Mouse (Mus musculus) layer of hippocampus, adult 9-11 months (tissue): ENCODE measurements around the gene Mad2l1bp.

ENCODE experiments used
- DNase-seq: peaks from one replicate; pipeline ENCODE4 v3.0.0; 2022

Mad2l1bp gene

GRCm38 (mm10) chr17:46152847-46153782, at the start of gene Mad2l1bp:
TSS of gene Mad2l1bp (minus strand) at chr17:46153553.
- DNase-seq = peak; percentile 93

- peak; percentile 17 for DNase-seq
These were observed 49.7 kb upstream of the Mad2l1bp start for GRCm38 (mm10) chr17:46203078-46203477.

DNA sequence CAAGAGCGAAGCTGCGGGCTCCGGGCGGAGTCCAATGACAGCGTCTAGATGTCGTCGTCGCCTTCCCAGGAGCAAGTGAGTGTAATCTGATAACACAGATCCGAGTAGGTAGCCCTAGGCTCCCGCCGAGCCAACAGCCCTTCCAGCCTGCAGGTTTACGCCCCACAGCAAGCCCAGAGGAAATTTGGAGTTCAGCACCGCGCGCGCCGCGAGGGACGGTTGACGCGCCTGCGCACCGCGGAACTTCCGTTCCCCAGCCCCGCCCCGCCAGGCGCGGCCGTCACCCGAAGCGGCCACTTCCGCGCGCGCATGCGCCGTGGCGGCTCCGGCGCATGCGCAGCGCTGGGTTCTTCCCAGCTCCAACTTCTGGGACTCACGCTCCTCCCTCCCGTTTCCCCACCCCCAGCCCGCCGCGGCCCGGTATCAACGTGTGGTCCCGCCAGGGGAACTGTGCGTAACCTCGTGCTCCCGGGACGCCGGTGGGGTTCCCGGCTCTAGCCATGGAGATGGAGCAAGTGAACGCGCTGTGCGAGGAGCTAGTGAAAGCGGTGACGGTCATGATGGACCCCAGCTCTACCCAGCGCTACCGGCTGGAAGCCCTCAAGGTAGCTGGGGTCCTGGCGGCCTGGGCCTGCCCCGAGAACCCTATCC, 49.2 kb upstream of the Mad2l1bp start, which contains the start of the genes Polh and Xpo5:
Gene Polh (minus strand): TSS at position 225 of the 651 bp plus-strand sequence.
Gene Xpo5 (plus strand): TSS at position 362 of the 651 bp plus-strand sequence.
- peak; percentile 94 for DNase-seq

DNA sequence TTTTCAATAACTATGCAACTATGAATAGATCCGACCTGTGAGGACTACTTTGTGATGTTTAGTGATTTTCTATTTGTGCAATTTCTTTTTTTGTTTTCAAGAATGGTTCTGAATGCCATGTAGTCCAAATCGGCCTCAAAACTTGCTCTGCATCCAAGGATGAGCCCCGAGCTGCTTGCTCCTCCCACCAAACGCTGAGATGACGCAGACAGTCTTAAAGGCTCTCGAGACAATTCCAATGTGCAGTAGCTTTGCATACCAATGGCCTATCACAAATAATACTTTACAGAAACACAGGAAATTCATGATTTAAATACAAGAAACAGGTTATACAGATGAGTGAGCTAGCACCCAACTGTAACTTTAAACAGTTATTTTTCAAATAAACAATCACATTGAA, 47.8 kb upstream of the Mad2l1bp start:
- DNase-seq = no peak

DNA sequence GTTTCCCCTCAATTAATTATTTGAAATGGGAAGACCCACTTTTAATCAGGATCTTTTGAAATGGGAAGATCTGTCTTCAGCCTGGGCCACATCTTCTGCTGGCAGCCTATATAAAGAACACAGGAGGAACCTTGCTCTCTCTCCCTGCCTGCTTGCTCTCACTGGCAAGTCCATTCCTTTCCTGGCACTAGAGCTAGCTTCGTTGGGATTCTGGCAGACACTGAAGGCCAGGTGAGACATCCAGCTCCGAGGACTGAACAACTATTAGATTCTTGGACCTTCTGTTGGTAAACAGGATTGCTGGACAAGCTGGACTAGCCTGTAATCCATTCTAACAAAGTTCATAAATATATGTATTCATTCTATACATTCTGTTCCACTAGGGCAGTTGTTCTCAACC, 35.5 kb upstream of the Mad2l1bp start:
- no peak for DNase-seq

GRCm38 (mm10) chr17:46182273-46182672, 28.9 kb upstream of the Mad2l1bp start:
- DNase-seq = no peak

DNA sequence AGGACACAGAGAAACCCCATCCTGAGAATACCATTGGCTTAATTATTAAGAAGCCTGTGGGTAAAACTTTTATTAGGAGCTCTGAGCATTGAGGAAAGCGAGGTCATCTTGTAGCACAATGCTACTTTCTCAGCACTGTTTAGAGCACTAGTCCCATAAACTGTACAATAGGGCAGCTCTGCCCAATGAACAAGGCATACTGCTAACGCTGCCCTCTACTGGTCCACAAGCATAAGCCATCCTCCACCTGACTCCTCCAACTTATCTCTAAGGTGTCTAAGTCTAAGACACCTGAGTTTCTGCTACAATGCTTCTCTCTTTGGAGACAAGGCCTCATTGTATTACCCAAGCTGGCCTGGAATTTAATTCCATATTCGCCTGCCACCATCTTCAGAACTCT, 17.2 kb upstream of the Mad2l1bp start:
- no peak for DNase-seq

DNA sequence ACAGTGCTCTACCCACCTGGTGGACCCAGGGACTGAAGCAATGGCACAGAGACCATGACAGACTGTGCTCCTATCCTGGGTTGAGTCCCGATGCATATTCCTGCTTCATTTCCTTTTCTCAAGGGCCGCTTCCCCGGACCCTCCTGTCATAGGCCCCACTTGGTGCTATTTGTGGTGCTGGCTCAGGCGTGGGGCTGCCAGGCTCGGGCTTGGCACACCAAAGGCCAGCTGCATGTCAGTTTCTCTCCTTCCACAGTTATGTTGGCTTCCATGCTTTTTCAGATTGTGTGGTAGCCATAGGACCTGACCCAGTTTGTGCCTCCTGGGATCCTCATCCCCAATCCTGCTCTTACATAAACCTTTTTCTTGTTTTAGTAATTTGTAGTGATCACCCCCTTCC, 15.4 kb upstream of the Mad2l1bp start:
- no peak for DNase-seq

- no peak for DNase-seq
These were observed 15.0 kb upstream of the Mad2l1bp start for GRCm38 (mm10) chr17:46168318-46168717.

GRCm38 (mm10) chr17:46167014-46167413, 13.7 kb upstream of the Mad2l1bp start:
- no peak for DNase-seq

- no peak for DNase-seq
These were observed 12.9 kb upstream of the Mad2l1bp start for GRCm38 (mm10) chr17:46166270-46166669.

GRCm38 (mm10) chr17:46165460-46165859, 12.1 kb upstream of the Mad2l1bp start:
- no peak for DNase-seq

DNA sequence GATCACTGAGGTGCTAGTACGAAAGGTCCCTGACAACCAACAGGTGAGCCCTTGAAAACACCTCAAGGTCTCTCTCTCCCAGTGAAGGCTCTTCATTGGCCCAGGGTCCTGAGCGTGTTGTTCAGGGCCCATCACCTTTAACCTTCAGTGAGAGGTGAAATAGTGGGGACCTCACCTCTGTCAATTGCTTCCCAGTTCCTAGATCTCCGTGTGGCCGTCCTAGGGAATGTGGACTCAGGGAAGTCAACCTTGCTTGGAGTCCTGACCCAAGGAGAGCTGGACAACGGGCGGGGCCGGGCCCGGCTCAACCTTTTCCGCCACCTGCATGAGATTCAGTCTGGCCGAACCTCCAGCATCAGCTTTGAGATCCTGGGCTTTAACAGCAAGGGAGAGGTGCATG, 11.4 kb upstream of the Mad2l1bp start:
- no peak for DNase-seq

DNA sequence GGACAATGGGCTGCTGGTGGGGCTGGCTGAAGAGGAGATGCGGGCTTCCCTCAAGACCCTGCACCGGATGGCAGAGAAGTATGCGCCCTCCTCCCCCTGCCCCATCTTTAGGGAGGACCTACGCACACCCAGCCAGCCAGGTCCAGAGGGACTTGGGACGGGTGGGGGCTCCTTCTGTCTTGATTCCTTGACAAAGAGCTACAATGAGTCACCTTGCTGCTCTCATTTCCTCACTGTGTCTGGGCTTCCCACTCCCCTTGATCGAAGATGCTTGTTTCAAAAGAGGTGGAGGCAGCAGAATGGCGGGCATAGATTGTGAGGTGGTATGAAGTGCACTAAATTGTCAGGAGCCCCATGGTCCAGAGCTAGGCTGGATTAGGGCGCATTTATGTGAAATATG, 10.9 kb upstream of the Mad2l1bp start:
- no peak for DNase-seq

- DNase-seq = no peak
These were observed 9.6 kb upstream of the Mad2l1bp start for GRCm38 (mm10) chr17:46162951-46163421.

DNA sequence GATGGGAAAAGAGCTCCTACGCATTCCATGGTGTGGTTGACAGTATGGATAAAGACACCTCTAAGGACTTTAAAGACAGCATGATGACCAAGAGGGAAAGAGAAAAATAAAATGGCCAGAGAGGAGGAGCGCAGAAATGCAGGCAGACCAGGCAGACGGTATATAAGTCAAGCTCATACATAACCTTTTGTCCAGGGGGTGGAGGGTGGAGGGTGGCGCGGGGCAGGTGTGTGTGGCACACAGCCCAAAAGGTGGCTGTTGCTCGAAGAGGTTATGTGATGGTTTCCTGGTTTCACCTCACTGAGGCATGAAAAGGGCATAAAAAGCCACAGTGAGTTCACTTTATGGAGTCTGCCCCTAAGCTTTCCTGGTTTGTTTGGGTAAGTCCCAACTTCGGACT, 9.2 kb upstream of the Mad2l1bp start:
- DNase-seq = no peak

GRCm38 (mm10) chr17:46161710-46162109, 8.4 kb upstream of the Mad2l1bp start:
- no peak for DNase-seq

DNA sequence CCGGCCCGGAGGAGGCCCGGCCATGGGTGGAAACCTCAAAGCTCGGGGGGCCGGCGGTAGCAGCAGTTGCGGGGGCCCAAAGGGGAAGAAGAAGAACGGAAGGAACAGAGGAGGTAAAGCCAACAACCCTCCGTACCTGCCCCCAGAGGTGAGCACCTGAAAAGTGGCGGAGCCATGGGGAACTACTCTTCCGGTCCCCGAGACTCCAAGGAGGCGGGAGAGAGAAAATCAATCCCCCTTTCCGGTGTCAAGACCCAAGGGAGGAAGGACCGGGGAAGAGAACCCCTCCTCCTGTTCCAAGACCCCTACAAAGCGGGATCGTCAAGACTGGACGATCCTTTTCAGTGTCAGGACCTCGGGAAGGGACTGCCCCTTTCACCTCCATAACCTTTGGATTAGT, 7.8 kb upstream of the Mad2l1bp start:
- DNase-seq = no peak

DNA sequence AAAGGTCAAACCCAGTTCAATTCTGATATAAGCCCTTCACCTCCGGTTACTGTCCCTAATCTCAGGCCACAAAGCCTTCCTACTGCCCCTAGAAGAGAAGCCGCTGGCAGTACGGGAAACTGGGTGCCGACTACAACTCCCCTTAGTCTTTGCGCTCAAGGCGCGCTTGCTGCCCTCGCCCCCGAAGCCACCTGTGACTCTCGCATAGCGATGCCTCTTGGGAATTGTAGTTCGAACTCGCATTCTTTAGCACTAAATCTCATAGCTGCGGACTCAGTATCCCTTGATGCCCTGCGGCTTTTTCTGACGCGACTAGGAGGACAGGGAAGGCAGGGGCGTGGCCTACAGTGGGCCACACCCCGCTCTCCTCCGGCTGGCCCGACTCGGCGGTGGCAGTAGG, 7.3 kb upstream of the Mad2l1bp start, which contains the start of gene Gtpbp2:
Gene Gtpbp2 (plus strand): TSS at position 347 of the 400 bp plus-strand sequence.
- peak; percentile 99 for DNase-seq

DNA sequence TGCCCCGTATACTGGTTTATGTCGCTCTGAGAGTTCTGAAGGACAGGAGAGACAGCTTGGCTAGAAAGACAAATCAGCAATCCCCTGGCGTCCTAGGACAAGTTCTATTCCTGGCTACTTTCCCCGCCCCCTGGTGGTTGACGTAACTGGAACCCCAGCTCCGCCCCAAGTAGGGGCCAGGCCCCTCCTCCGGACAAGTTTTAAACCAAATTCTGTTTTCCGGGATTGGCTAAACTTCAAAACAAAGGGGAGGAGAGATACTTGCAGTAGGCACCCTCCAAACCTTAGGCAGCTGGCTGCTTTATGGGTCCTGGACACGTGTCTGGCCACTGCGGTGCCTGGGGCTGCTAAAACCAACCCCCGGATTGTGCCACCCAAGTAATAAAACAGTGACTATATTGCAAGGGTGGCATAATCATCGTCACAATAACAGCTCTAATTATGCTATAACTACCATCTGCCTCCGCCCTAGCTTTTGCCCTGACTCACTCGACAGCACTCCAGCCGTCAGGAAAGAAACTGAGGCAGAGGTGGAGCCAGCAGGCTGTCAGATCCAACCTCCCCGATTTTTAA, 6.8 kb upstream of the Mad2l1bp start:
- DNase-seq = peak; percentile 88

- DNase-seq = no peak
These were observed 5.9 kb upstream of the Mad2l1bp start for GRCm38 (mm10) chr17:46159236-46159635.

DNA sequence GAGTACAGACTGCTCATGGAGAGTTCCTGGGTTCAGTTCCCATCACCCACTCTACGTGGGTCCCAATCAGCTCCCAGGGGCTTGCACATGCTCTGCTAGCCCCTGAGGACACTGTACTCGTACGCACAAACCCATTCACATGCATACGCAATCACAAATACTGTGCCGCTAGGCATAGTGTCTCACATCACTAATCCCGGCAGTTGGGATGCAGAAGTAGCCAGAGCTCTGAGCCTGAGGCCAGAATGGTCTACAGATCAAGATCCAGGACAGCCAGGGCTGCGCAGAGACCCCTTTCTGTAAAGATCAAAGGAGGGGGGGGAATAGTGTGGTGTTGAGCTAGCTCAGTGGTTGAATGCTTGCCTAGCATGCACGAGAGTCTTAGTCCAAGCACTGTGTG, 3.8 kb upstream of the Mad2l1bp start:
- no peak for DNase-seq

DNA sequence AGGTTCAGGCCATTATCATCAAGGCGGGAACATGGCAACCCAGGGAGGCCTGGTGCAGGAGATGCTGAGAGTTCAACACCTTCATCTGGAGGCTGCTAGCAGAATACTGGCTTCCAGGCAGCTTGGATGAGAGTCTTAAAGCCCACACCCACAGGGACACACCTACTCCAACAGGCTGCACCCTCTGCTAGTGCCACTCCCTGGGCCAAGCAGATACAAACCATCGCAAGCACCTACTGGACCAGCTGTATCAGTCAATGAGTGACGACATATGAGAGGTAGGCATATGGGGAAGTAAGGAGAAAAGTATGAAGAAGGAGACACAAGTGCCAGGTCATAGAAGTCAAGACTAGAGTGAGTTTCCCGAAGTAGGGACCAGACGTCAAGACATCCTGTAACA, 3.3 kb upstream of the Mad2l1bp start:
- no peak for DNase-seq
